Mouse (Mus musculus): Measurements from ENCODE around the gene Ccdc190.

The Ccdc190 gene

GRCm38 (mm10) chr1:169932122-169932746 lies 3.8 kb downstream of the Ccdc190 start:
- DNase-seq (ENCODE audit: low read depth, low spot score), result no peak

- DNase-seq (ENCODE audit: low read depth, low spot score), result peak; percentile 30
These were observed 5.7 kb downstream of the Ccdc190 start for GRCm38 (mm10) chr1:169934005-169934725.

- DNase-seq (ENCODE audit: low read depth, low spot score), result peak; percentile 36
These were observed 10.9 kb downstream of the Ccdc190 start for GRCm38 (mm10) chr1:169939345-169939744.

GRCm38 (mm10) chr1:169946004-169946403 lies 17.6 kb downstream of the Ccdc190 start:
- no peak for DNase-seq (ENCODE audit: low read depth, low spot score)

- DNase-seq (ENCODE audit: low read depth, low spot score), result no peak
These were observed 19.2 kb downstream of the Ccdc190 start for GRCm38 (mm10) chr1:169947654-169948053.

- DNase-seq (ENCODE audit: low read depth, low spot score), result no peak
These were observed 19.8 kb downstream of the Ccdc190 start for GRCm38 (mm10) chr1:169948280-169948679.

GRCm38 (mm10) chr1:169948866-169949265 lies 20.4 kb downstream of the Ccdc190 start:
- no peak for DNase-seq (ENCODE audit: low read depth, low spot score)

GRCm38 (mm10) chr1:169949981-169950380 lies 21.5 kb downstream of the Ccdc190 start:
- DNase-seq (ENCODE audit: low read depth, low spot score), result no peak

GRCm38 (mm10) chr1:169950651-169951050 lies 22.2 kb downstream of the Ccdc190 start:
- no peak for DNase-seq (ENCODE audit: low read depth, low spot score)

- DNase-seq (ENCODE audit: low read depth, low spot score), result no peak
These were observed 23.1 kb downstream of the Ccdc190 start for GRCm38 (mm10) chr1:169951561-169951960.

- no peak for DNase-seq (ENCODE audit: low read depth, low spot score)
These were observed 24.2 kb downstream of the Ccdc190 start for GRCm38 (mm10) chr1:169952636-169953035.

GRCm38 (mm10) chr1:169953106-169953505 lies 24.7 kb downstream of the Ccdc190 start:
- DNase-seq (ENCODE audit: low read depth, low spot score), result no peak

- DNase-seq (ENCODE audit: low read depth, low spot score), result peak; percentile 88
These were observed 40.5 kb downstream of the Ccdc190 start, which contains the start of gene Hsd17b7 for GRCm38 (mm10) chr1:169968792-169969515. TSS of gene Hsd17b7 (minus strand) at chr1:169969241.

GRCm38 (mm10) chr1:169969516-169969886 lies 41.1 kb downstream of the Ccdc190 start:
- no peak for DNase-seq (ENCODE audit: low read depth, low spot score)

GRCm38 (mm10) chr1:169970936-169971335 lies 42.5 kb downstream of the Ccdc190 start:
- DNase-seq (ENCODE audit: low read depth, low spot score), result no peak

GRCm38 (mm10) chr1:169971998-169972397 lies 43.5 kb downstream of the Ccdc190 start:
- no peak for DNase-seq (ENCODE audit: low read depth, low spot score)

GRCm38 (mm10) chr1:169977621-169978020 lies 49.2 kb downstream of the Ccdc190 start:
- no peak for DNase-seq (ENCODE audit: low read depth, low spot score)

All from retina, adult 2 months (tissue).